Comparison of ENCODE assay signal across 8 mouse cellular contexts in the genomic region with DNA sequence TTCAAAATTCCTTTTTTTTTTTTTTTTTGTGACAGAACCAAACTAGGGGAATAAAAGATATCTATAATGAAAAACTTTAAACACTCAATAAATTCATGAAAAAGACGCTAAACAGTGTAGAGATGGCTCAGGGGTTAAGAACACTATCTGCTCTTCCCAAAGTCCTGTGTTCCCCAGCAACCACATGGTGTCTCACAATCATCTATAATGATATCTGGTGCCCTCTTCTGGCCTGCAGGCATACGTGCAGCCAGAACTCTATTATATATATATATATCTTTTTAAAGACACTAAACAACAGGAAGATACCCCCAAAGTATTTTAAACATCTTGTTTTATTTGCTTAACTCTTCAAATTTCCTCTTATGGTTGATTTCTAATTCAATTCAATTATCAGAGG.
DNase-seq lines count a peak whose midpoint lies in the region; ATAC-seq lines count a peak whose summit lies in the region.

No protein-coding gene starts in this region.

- H3K9ac ChIP-seq in midbrain, embryonic 12.5 days (replicated peaks): no peak overlapping the region
- H3K9ac ChIP-seq in midbrain, embryonic 13.5 days (replicated peaks): no peak overlapping the region

- H3K4me2 ChIP-seq in midbrain, embryonic 12.5 days (replicated peaks): no peak overlapping the region
- no peak overlapping the region for H3K4me2 ChIP-seq in midbrain, embryonic 13.5 days (replicated peaks)

- no peaks in the 10 kb centered on the region for H3K36me3 ChIP-seq in midbrain, embryonic 12.5 days
- no peaks in the 10 kb centered on the region for H3K36me3 ChIP-seq in midbrain, embryonic 13.5 days

- ATAC-seq in frontal cortex, adult (ENCODE audit: low TSS enrichment): peak; percentile 84
- ATAC-seq in midbrain, embryonic 12.5 days (ENCODE audit: low FRiP score, low read depth): peak; percentile 63; the same call in 1 of the 2 replicates
- ATAC-seq in midbrain, embryonic 13.5 days: no peak

- no peak overlapping the region for H3K27ac ChIP-seq in midbrain, embryonic 12.5 days (replicated peaks)
- H3K27ac ChIP-seq in midbrain, embryonic 13.5 days: no peak overlapping the region

- H3K9me3 ChIP-seq in midbrain, embryonic 12.5 days: no peaks in the 10 kb centered on the region
- no peaks in the 10 kb centered on the region for H3K9me3 ChIP-seq in midbrain, embryonic 13.5 days

- no peaks in the 10 kb centered on the region for H3K4me1 ChIP-seq in midbrain, embryonic 12.5 days
- H3K4me1 ChIP-seq in midbrain, embryonic 13.5 days (replicated peaks): no peaks in the 10 kb centered on the region

- H3K4me3 ChIP-seq in midbrain, embryonic 12.5 days: no peak overlapping the region
- no peak overlapping the region for H3K4me3 ChIP-seq in midbrain, embryonic 13.5 days (replicated peaks)

- 11% methylated on average over 2 of the region's 2 CpGs for WGBS in midbrain, embryonic 12.5 days
- 10% methylated on average over 2 of the region's 2 CpGs for WGBS in midbrain, embryonic 13.5 days

- DNase-seq in frontal cortex, postnatal 36 days (ENCODE audit: low spot score in 2 of 2): no peak
- DNase-seq in embryo, embryonic 10.5 days (ENCODE audit: low spot score): peak; percentile 66
- DNase-seq in lung, postnatal 36 days: peak; percentile 22
- DNase-seq in frontal cortex, postnatal 10 days (ENCODE audit: low spot score in 2 of 2): no peak
- no peak for DNase-seq in layer of hippocampus, postnatal 10 days (ENCODE audit: low spot score in 2 of 2)

- H3K27me3 ChIP-seq in midbrain, embryonic 12.5 days: no peaks in the 10 kb centered on the region
- H3K27me3 ChIP-seq in midbrain, embryonic 13.5 days: no peaks in the 10 kb centered on the region

Comparison
In these comparisons a context has a peak if more than half of its experiments do, and no peak if none do; other contexts are left out.
1. DNase-seq: peak in embryo, embryonic 10.5 days (single experiment) and lung, postnatal 36 days (single experiment); none in frontal cortex, postnatal 36 days (0 of 2), frontal cortex, postnatal 10 days (0 of 2) and layer of hippocampus, postnatal 10 days (0 of 2).